Mouse (Mus musculus): ENCODE measurements around the gene Nav1. TPM values are rescaled to one million over a fixed set of nuclear protein-coding genes. Genes with fewer than 3 reads are reported as not detected.

The Nav1 gene
- polyA plus RNA-seq, 1 experiment from 2014 or later, result 3.9 TPM

DNA sequence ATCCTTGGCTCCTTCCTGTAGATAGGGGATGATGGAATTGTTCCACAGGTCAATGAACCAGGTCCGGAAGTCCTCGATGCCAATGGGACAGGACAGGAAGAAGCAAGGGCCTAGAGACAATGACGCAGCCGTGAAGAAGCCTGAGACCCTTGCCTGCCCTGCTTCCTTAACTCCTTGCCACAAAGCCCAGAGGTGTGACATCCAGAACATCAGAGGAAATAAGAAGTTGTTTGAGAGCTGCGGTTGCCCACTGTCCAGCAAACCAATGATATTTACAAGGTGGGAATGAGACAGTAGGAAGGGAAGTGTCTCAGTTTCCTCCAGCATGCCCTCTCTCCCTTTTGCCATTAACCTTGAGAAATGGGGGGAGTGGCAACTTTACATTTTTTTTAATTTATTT, 158.2 kb downstream of the Nav1 start:
- WGBS, result 96% methylated on average over 5 of the region's 5 CpGs
- Histone ChIP-seq H3K9me3 (ENCODE audit: control insufficient read depth, low read length) (no peaks in the 10 kb centered on the region), H3K9ac (ENCODE audit: low read length) (no peak overlapping the region), H3K4me1 (replicated peaks; ENCODE audit: control insufficient read depth, insufficient read depth) (no peaks in the 10 kb centered on the region), H3K4me2 (replicated peaks; ENCODE audit: low read depth) (no peak overlapping the region), H3K27me3 (ENCODE audit: control insufficient read depth, insufficient read depth, low read length) (no peaks in the 10 kb centered on the region), H3K36me3 (ENCODE audit: control insufficient read depth, insufficient read depth, low read length) (peaks cover 8% of the 10 kb centered on the region), H3K4me3 (ENCODE audit: low read depth, low read length) (no peak overlapping the region), H3K27ac (replicated peaks) (no peak overlapping the region)
- no peak for DNase-seq (ENCODE audit: low spot score)
- ATAC-seq (ENCODE audit: low FRiP score, low TSS enrichment), result no peak
- TF ChIP-seq EP300 (optimal IDR thresholded peaks at IDR 0.05) (no peak), CTCF (IDR thresholded peaks at IDR 0.05; ENCODE audit: low read depth) (no peak)

DNA sequence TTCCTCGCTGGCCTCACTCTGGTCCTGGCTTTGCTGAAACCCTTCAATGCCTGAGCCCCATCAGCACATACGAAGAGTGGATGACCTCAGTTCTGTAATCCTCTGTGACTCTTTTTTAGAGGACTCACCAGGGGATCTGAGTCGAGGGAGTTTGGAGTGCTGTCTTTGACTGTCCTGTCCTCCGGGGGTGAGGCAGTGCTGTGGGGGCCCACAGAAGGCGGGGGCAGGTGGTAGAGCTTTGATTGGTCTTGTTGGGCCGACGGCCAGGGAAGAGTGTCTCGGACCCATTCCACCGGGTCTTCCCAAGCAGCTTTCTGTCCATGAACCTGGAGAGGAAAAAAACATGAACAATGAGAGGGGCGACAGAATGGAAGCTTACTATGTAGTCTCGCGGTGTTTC, 163.6 kb downstream of the Nav1 start:
- Histone ChIP-seq H3K4me1 (replicated peaks; ENCODE audit: control insufficient read depth, insufficient read depth) (no peaks in the 10 kb centered on the region), H3K4me3 (ENCODE audit: low read depth, low read length) (no peak overlapping the region), H3K36me3 (ENCODE audit: control insufficient read depth, insufficient read depth, low read length) (peaks cover 11% of the 10 kb centered on the region; the same call in 1 of the 2 replicates), H3K27me3 (ENCODE audit: control insufficient read depth, insufficient read depth, low read length) (no peaks in the 10 kb centered on the region), H3K9ac (ENCODE audit: low read length) (no peak overlapping the region), H3K4me2 (replicated peaks; ENCODE audit: low read depth) (no peak overlapping the region), H3K9me3 (ENCODE audit: control insufficient read depth, low read length) (no peaks in the 10 kb centered on the region), H3K27ac (replicated peaks) (no peak overlapping the region)
- WGBS, result 91% methylated on average over 12 of the region's 12 CpGs
- no peak for DNase-seq (ENCODE audit: low spot score)
- no peak for ATAC-seq (ENCODE audit: low FRiP score, low TSS enrichment)
- no peak for TF ChIP-seq EP300 (optimal IDR thresholded peaks at IDR 0.05)
- TF ChIP-seq CTCF (IDR thresholded peaks at IDR 0.05; ENCODE audit: low read depth), result no peak

DNA sequence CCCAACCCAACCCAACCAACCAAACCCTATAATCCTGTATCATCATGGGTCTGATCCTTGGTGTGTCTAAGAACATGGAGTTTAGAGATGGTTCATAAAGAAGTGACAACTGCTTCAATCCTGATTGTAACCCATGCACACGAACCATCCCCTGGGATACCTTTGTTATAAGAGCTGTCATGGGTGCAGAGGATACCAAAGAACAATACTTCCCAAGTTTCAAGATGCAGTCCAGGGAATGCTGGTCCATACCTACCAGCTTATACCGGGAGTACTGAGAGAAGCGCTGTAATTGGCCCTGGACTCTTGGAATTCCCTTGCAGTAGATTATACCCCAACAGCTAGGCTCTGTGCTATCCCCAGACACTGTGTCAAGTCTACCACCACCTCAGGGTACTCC, 165.2 kb downstream of the Nav1 start:
- ATAC-seq (ENCODE audit: low FRiP score, low TSS enrichment), result no peak
- no peak for TF ChIP-seq EP300 (optimal IDR thresholded peaks at IDR 0.05)
- TF ChIP-seq CTCF (IDR thresholded peaks at IDR 0.05; ENCODE audit: low read depth), result no peak
- H3K36me3 ChIP-seq (ENCODE audit: control insufficient read depth, insufficient read depth, low read length), result peaks cover 10% of the 10 kb centered on the region; the same call in 1 of the 2 replicates
- WGBS, result 95% methylated on average over 3 of the region's 3 CpGs
- H3K9ac ChIP-seq (ENCODE audit: low read length), result no peak overlapping the region
- DNase-seq (ENCODE audit: low spot score), result no peak
- no peak overlapping the region for H3K4me3 ChIP-seq (ENCODE audit: low read depth, low read length)
- no peak overlapping the region for H3K4me2 ChIP-seq (replicated peaks; ENCODE audit: low read depth)
- no peaks in the 10 kb centered on the region for H3K9me3 ChIP-seq (ENCODE audit: control insufficient read depth, low read length)
- H3K4me1 ChIP-seq (replicated peaks; ENCODE audit: control insufficient read depth, insufficient read depth), result no peaks in the 10 kb centered on the region
- no peak overlapping the region for H3K27ac ChIP-seq (replicated peaks)
- H3K27me3 ChIP-seq (ENCODE audit: control insufficient read depth, insufficient read depth, low read length), result no peaks in the 10 kb centered on the region

GRCm38 (mm10) chr1:135440986-135441385, 166.1 kb downstream of the Nav1 start:
- H3K9ac ChIP-seq (ENCODE audit: low read length), result no peak overlapping the region
- no peak for TF ChIP-seq CTCF (IDR thresholded peaks at IDR 0.05; ENCODE audit: low read depth)
- no peak for TF ChIP-seq EP300 (optimal IDR thresholded peaks at IDR 0.05)
- H3K4me1 ChIP-seq (replicated peaks; ENCODE audit: control insufficient read depth, insufficient read depth), result no peaks in the 10 kb centered on the region
- DNase-seq (ENCODE audit: low spot score) (no peak), ATAC-seq (ENCODE audit: low FRiP score, low TSS enrichment) (no peak)
- H3K4me3 ChIP-seq (ENCODE audit: low read depth, low read length), result no peak overlapping the region
- no peaks in the 10 kb centered on the region for H3K27me3 ChIP-seq (ENCODE audit: control insufficient read depth, insufficient read depth, low read length)
- no peaks in the 10 kb centered on the region for H3K9me3 ChIP-seq (ENCODE audit: control insufficient read depth, low read length)
- H3K27ac ChIP-seq (replicated peaks), result no peak overlapping the region
- 89% methylated on average over 6 of the region's 6 CpGs for WGBS
- no peak overlapping the region for H3K4me2 ChIP-seq (replicated peaks; ENCODE audit: low read depth)
- H3K36me3 ChIP-seq (ENCODE audit: control insufficient read depth, insufficient read depth, low read length), result peaks cover 10% of the 10 kb centered on the region; the same call in 1 of the 2 replicates

- no peak overlapping the region for H3K4me3 ChIP-seq (ENCODE audit: low read depth, low read length)
- DNase-seq (ENCODE audit: low spot score) (no peak), ATAC-seq (ENCODE audit: low FRiP score, low TSS enrichment) (no peak)
- no peak overlapping the region for H3K9ac ChIP-seq (ENCODE audit: low read length)
- no peak for TF ChIP-seq EP300 (optimal IDR thresholded peaks at IDR 0.05)
- TF ChIP-seq CTCF (IDR thresholded peaks at IDR 0.05; ENCODE audit: low read depth), result no peak
- H3K4me1 ChIP-seq (replicated peaks; ENCODE audit: control insufficient read depth, insufficient read depth), result no peaks in the 10 kb centered on the region
- no peak overlapping the region for H3K4me2 ChIP-seq (replicated peaks; ENCODE audit: low read depth)
- peaks cover 10% of the 10 kb centered on the region; the same call in 1 of the 2 replicates for H3K36me3 ChIP-seq (ENCODE audit: control insufficient read depth, insufficient read depth, low read length)
- H3K27ac ChIP-seq (replicated peaks), result no peak overlapping the region
- 94% methylated on average over 6 of the region's 6 CpGs for WGBS
- H3K9me3 ChIP-seq (ENCODE audit: control insufficient read depth, low read length), result no peaks in the 10 kb centered on the region
- H3K27me3 ChIP-seq (ENCODE audit: control insufficient read depth, insufficient read depth, low read length), result no peaks in the 10 kb centered on the region
Observed at GRCm38 (mm10) chr1:135438801-135439200, 168.3 kb downstream of the Nav1 start.

GRCm38 (mm10) chr1:135435823-135436222, 171.3 kb downstream of the Nav1 start:
- H3K4me2 ChIP-seq (replicated peaks; ENCODE audit: low read depth), result no peak overlapping the region
- no peaks in the 10 kb centered on the region for H3K9me3 ChIP-seq (ENCODE audit: control insufficient read depth, low read length)
- no peaks in the 10 kb centered on the region; the same call in 1 of the 2 replicates for H3K36me3 ChIP-seq (ENCODE audit: control insufficient read depth, insufficient read depth, low read length)
- no peak overlapping the region for H3K4me3 ChIP-seq (ENCODE audit: low read depth, low read length)
- H3K4me1 ChIP-seq (replicated peaks; ENCODE audit: control insufficient read depth, insufficient read depth), result no peaks in the 10 kb centered on the region
- ATAC-seq (ENCODE audit: low FRiP score, low TSS enrichment) (no peak), DNase-seq (ENCODE audit: low spot score) (no peak)
- 6% methylated on average over 2 of the region's 2 CpGs for WGBS
- no peak overlapping the region for H3K27ac ChIP-seq (replicated peaks)
- no peaks in the 10 kb centered on the region for H3K27me3 ChIP-seq (ENCODE audit: control insufficient read depth, insufficient read depth, low read length)
- TF ChIP-seq EP300 (optimal IDR thresholded peaks at IDR 0.05) (no peak), CTCF (IDR thresholded peaks at IDR 0.05; ENCODE audit: low read depth) (no peak)
- no peak overlapping the region for H3K9ac ChIP-seq (ENCODE audit: low read length)

All from stomach, postnatal 0 days (tissue).